Mouse (Mus musculus): ENCODE data around the gene Nol4l.
"Not testable (repeated sequence)": the region's sequence is repeated elsewhere in the genome, so short reads cannot be mapped to it uniquely, and the experiment has no call there.

The Nol4l gene

GRCm38 (mm10) chr2:153512416-153513323, 17.1 kb downstream of the Nol4l start:
- no peak for DNase-seq (ENCODE audit: low spot score in 2 of 2)

- no peak for DNase-seq (ENCODE audit: low spot score in 2 of 2)
Observed at GRCm38 (mm10) chr2:153511562-153511961, 18.2 kb downstream of the Nol4l start.

GRCm38 (mm10) chr2:153510136-153510535, 19.6 kb downstream of the Nol4l start:
- no peak for DNase-seq (ENCODE audit: low spot score in 2 of 2)

GRCm38 (mm10) chr2:153509211-153510029, 20.4 kb downstream of the Nol4l start:
- no peak for DNase-seq (ENCODE audit: low spot score in 2 of 2)

- no peak for DNase-seq (ENCODE audit: low spot score in 2 of 2)
Observed at GRCm38 (mm10) chr2:153508405-153508804, 21.4 kb downstream of the Nol4l start.

- no peak for DNase-seq (ENCODE audit: low spot score in 2 of 2)
Observed at GRCm38 (mm10) chr2:153507969-153508368, 21.8 kb downstream of the Nol4l start.

- no peak for DNase-seq (ENCODE audit: low spot score in 2 of 2)
Observed at GRCm38 (mm10) chr2:153506385-153506784, 23.4 kb downstream of the Nol4l start.

GRCm38 (mm10) chr2:153499154-153499553, 30.6 kb downstream of the Nol4l start:
- no peak for DNase-seq (ENCODE audit: low spot score in 2 of 2)

- no peak for DNase-seq (ENCODE audit: low spot score in 2 of 2)
Observed at GRCm38 (mm10) chr2:153496898-153497297, 32.9 kb downstream of the Nol4l start.

GRCm38 (mm10) chr2:153496301-153496700, 33.5 kb downstream of the Nol4l start:
- no peak for DNase-seq (ENCODE audit: low spot score in 2 of 2)

- peak; percentile 55 to 83 for DNase-seq (ENCODE audit: low spot score in 2 of 2)
Observed at GRCm38 (mm10) chr2:153495818-153496217, 34.0 kb downstream of the Nol4l start.

- not testable (repeated sequence) for DNase-seq (ENCODE audit: low spot score in 2 of 2)
Observed at GRCm38 (mm10) chr2:153495391-153495790, 34.4 kb downstream of the Nol4l start.

GRCm38 (mm10) chr2:153494293-153494811, 35.4 kb downstream of the Nol4l start:
- peak; percentile 45 to 62 for DNase-seq (ENCODE audit: low spot score in 2 of 2)

GRCm38 (mm10) chr2:153493781-153494292, 35.9 kb downstream of the Nol4l start:
- peak in 1 of 2 experiments; percentile 52 for DNase-seq (ENCODE audit: low spot score in 2 of 2)

GRCm38 (mm10) chr2:153493393-153493731, 36.4 kb downstream of the Nol4l start:
- no peak for DNase-seq (ENCODE audit: low spot score in 2 of 2)

GRCm38 (mm10) chr2:153492573-153493392, 37.0 kb downstream of the Nol4l start, which contains the start of gene 4930404H24Rik:
4930404H24Rik (plus strand) TSS chr2:153492790.
- peak; percentile 55 to 61 for DNase-seq (ENCODE audit: low spot score in 2 of 2)

GRCm38 (mm10) chr2:153492179-153492517, 37.6 kb downstream of the Nol4l start:
- no peak for DNase-seq (ENCODE audit: low spot score in 2 of 2)

GRCm38 (mm10) chr2:153491512-153492178, 38.1 kb downstream of the Nol4l start:
- no peak for DNase-seq (ENCODE audit: low spot score in 2 of 2)

- DNase-seq (ENCODE audit: low spot score in 2 of 2) = no peak
Observed at GRCm38 (mm10) chr2:153490940-153491339, 38.8 kb downstream of the Nol4l start.

- no peak for DNase-seq (ENCODE audit: low spot score in 2 of 2)
Observed at GRCm38 (mm10) chr2:153490116-153490515, 39.7 kb downstream of the Nol4l start.

- no peak for DNase-seq (ENCODE audit: low spot score in 2 of 2)
Observed at GRCm38 (mm10) chr2:153484071-153484470, 45.7 kb downstream of the Nol4l start.
